Mouse (Mus musculus) forelimb bud, embryonic 11.5 days (tissue): Measurements from ENCODE around the gene Hoxd3.

Source experiments
- DNase-seq: peaks from one replicate; pipeline ENCODE4 v3.0.0-alpha.2; 2012; ENCODE audit warnings: low read depth, low spot score

The Hoxd3 gene

GRCm38 (mm10) chr2:74691995-74692807 lies 19.5 kb upstream of the Hoxd3 start:
- DNase-seq, result no peak

GRCm38 (mm10) chr2:74692808-74693431 lies 18.8 kb upstream of the Hoxd3 start:
- no peak for DNase-seq

- DNase-seq, result no peak
These were observed 18.3 kb upstream of the Hoxd3 start for GRCm38 (mm10) chr2:74693432-74693827.

GRCm38 (mm10) chr2:74694066-74694465 lies 17.7 kb upstream of the Hoxd3 start:
- DNase-seq, result peak; percentile 81

GRCm38 (mm10) chr2:74695383-74695782 lies 16.3 kb upstream of the Hoxd3 start:
- no peak for DNase-seq

DNA sequence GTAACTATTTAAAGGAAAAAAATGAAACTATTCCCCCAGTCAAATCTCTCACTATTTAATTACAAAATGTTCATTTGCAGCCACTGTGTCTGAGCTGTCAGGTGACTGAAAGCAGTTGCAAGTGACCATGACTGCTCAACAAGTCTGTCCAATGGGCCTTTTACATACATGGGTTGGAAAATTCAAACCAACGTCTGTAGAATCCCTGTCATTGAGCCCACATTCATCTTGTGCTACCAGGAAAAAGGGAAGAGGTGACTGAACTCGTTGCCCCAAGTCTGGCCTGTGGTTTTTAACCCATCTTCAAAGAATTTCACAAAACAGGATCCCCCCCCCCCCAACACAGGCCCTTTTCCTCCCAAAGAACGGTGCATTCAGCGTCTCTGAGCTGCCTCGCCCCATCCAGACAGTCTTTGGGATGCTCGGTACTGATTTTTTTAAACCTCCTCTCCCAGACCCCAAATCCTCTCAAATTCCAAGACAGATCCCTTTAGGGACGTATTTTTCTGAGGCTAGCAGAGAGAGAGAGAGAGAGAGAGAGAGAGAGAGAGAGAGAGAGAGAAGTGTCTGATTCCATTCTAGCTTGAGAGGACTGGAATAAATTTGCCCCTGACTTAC lies 15.8 kb upstream of the Hoxd3 start:
- no peak for DNase-seq

- DNase-seq, result no peak
These were observed 15.0 kb upstream of the Hoxd3 start for GRCm38 (mm10) chr2:74696442-74697335.

DNA sequence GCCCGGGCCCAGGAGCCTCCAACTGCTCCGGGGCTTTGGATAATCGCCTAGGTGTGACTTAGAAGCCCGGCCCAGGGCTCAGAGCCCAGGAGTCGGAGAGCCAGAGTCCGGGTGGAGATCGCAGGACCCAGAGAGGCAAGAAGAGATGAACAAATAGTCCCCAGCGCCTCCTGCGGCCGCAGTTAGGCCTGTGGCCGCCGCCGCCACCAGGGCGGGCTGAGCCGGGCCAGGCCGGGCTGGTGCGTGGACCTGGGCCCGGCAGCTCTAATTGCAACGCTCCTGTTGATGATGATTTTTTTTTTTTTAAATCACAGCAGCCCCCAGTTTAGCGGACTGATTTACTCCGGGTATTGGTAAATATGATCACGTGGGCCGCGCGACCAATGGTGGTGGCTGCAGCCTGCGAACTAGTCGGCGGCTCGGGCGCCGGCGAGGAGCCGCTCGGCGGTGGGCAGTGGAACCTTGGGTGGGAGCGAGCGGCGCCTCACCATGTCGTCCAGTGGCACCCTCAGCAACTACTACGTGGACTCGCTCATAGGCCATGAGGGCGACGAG lies 14.1 kb upstream of the Hoxd3 start, which contains the start of gene Hoxd9:
Gene Hoxd9, plus strand, starts transcription at position 161 of the 555 bp plus-strand sequence.
- peak; percentile 77 for DNase-seq

GRCm38 (mm10) chr2:74698201-74699052 lies 13.3 kb upstream of the Hoxd3 start:
- peak; percentile 77 for DNase-seq

- no peak for DNase-seq
These were observed 12.7 kb upstream of the Hoxd3 start for GRCm38 (mm10) chr2:74699053-74699430.

- no peak for DNase-seq
These were observed 11.8 kb upstream of the Hoxd3 start for GRCm38 (mm10) chr2:74699664-74700545.

DNA sequence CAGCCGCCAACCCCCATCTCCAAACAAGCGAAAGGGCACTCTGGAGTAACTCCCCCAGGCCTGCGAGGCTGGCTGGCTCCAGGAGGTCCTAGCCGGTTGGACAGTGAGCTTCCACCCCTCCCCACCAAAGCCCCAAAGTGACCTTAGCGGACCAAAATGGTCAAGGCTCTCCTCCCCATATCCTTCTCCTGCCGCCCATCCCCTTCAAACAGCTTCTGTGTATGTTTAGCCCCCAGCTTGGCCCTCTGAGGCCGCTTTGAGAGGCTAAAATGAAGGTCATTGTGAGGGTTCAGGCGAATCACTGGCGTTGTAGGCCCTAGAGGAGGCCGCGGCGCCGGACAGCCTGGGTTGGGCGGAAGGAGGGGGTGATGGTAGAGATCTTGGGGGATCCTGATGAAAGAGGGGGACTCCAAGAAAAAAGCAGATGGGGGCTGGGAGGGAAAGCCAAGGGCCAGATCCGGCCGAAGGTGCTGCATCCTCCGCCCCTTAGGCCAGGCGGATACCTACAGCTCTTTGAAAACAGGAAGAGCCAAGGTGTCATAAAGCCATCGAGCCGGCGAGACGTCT lies 11.1 kb upstream of the Hoxd3 start:
- no peak for DNase-seq

DNA sequence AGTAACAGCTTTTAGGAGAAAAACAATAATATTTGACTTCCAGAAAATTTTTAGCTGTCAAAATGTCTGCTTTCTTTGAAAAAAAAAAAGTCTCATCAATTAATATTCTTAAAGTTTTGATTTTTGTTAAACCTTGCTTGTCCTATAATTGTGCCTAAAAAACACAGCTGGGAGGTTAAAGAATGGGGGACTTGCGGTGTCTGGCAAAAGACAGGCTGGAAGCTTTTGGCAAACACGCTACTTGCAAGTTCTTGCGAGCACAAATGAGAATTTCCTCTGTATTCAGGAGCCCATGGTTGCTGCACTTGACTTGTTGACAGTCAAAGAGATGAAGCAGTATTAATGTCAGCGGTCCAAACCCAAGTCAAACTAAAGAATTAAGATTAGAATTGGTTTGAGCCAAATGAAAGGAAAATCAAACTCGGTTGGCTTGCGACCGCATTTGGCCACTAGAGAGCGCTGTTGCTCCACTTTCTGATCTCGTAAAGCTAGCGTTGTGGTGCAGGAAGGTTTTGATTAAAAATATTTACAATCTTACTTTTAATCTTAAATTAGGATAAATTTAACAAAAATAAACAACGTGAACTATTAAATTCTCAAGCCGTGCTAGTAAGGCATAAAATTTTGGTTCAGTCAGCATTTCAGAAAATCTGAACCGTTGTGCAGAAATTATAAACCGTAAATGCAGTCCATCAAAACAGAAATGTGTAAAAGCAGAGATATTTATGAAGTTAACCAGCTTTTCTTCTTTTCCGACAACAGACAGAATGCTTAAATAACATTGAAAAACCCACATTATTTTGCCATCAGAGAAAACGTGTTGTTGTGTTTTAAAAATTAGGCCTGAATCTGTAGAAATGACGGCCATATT lies 9.5 kb upstream of the Hoxd3 start:
- DNase-seq, result peak; percentile 87

DNA sequence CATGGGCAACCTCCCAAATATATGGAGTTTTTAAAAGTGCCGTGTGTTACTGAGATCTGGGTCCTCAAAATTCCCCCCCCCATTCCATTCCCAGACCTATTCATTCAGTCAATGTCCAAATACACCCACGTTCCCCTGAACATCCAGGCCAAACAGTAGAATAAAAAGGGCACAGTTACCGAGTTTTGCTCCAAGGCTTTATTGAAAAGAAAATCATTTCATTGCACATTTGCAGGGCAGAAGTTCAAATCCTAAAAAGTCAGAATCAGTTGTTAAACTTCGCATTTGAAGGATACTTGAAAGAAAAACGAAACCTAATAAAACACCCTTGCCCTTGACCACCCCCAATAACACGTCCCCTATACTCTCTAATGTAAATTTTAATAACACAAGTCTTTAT lies 8.9 kb upstream of the Hoxd3 start:
- no peak for DNase-seq

DNA sequence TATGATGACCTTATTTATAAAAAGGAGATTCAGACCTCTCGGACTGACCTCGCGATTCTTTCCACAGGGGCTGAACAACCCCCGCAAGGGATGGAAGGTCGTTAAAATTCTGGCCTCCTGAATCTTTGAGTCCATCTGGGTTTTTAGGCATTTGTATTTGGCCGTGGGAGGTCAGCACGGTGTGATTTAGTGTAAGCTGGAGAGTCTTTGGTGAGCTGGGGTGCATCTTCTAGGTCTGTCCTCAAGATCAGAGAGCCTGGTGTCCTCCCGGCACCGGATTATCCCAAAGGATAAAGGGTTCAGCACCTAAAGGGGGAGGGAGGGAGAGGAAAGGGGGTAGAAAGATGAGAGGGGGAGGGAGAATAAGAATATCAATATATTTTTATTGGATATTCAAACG lies 8.4 kb upstream of the Hoxd3 start:
- DNase-seq, result no peak

DNA sequence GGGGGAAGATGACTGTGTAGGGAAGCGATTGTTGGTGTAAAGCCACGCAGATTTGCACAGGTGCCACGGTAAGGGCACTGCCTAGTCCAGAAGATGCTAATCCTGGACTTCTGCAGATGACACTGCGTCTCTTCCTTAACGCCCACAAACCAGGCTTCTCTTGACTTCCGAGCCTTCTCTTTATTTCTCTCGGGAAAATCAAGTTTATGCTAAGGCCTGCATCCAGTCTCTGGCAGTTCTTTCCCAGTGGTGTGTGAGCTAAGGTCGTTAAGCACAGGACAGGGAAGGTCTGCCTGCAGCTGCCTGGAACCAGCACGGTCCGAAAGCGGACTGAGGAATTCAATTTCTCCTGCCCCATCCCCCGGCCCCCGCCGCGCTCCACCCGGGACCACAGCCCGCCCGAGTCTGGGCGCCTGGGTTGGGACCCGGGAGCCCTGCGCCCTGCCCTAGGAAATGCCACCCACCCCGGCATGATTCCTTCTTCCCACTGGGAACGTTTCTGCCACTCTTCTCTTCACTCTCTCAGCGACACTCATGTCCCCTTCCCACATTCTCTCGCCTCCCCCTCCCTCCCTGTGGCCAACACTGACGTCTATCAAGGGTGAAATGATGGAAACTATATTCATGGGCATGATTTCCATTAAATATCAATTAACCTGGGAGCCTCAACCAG lies 7.9 kb upstream of the Hoxd3 start:
- DNase-seq, result no peak

- peak; percentile 82 for DNase-seq
These were observed 7.2 kb upstream of the Hoxd3 start, which contains the start of gene Hoxd8 for GRCm38 (mm10) chr2:74704393-74704998. TSS of gene Hoxd8 (plus strand) at chr2:74704615.
